Mouse (Mus musculus): Measurements from ENCODE around the gene Fads6. TPM values are rescaled to one million over a fixed set of nuclear protein-coding genes. Genes with fewer than 3 reads are reported as not detected.
A peak's percentile ranks its signal among the peaks of the same experiment; 100 is the strongest.

The Fads6 gene
- 0.49 and 0.55 TPM in 2 replicates for polyA plus RNA-seq (2015; fragmentation: Nextera tagmentation; extraction: Ambion mirVana)

DNA sequence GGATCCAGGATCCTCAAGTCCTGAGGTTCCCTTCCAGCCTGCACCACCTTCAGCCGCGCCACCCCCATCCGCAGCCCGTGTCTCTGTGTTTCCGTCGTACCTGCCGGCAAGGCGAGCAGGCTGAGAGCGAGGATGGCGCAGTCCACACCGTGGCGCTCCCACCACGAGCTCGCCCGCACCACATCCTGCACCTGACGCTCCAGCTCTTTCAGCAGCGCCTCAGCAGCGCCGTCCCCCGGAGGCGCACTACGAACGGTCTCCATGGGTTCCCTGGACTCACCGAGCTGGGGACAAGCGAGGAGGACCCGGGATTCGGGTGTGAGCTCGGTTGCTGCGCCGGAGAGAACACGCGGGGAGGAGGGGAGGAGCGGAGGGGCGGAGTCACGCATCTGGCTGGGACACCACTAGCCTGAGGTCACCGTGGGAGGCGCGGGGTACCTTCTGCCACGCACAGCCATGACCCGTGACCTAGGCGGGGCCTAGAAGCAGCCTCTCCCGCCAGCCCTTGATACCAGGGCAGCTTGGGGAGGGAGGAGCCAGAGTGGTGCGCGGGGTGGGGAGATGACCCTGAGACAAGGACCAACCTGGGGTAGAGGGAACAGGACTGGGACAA is at the start of gene Fads6:
Gene Fads6 (minus strand): TSS at position 450 of the 613 bp plus-strand sequence.
- H3K36me3 ChIP-seq: no peaks in the 10 kb centered on the region
- peak; percentile 81 for ATAC-seq (replicated peaks; ENCODE audit: low FRiP score)
- peak within 1 kb of the TSS; percentile 0 for H3K9ac ChIP-seq
- no peak within 1 kb of the TSS for H3K27ac ChIP-seq
- H3K4me3 ChIP-seq (replicated peaks): peak within 1 kb of the TSS; percentile 40
- peaks cover 13% of the 10 kb centered on the region for H3K4me1 ChIP-seq
- peaks cover 45% of the 10 kb centered on the region for H3K27me3 ChIP-seq
- under 1% methylated on average over 44 of the region's 44 CpGs for WGBS
- H3K4me2 ChIP-seq: peak within 1 kb of the TSS; percentile 68
- no peaks in the 10 kb centered on the region for H3K9me3 ChIP-seq (replicated peaks)

DNA sequence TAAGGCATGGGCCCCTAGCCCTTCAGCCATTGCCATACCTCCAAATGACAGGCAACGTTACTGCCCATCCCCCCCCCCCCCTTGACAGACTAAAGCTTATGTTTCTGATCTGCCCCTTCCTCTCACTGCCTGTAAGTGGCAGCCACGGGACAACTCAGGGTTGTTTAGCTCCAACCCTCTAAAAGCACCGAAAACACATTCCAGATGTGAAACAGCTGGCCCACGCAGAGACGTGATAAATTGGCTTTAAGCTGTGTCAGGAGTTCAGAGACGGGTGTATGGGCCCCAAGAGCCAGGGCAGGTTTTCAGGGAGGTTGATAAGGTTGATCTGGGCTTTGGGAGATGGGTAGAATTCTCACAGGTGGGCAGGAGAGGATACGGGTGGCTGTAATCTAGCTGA is 48.1 kb upstream of the Fads6 start:
- WGBS: 18% methylated on average over 7 of the region's 7 CpGs
- no peak overlapping the region for H3K9ac ChIP-seq
- H3K9me3 ChIP-seq (replicated peaks): no peaks in the 10 kb centered on the region
- no peak for ATAC-seq (replicated peaks; ENCODE audit: low FRiP score)
- H3K27me3 ChIP-seq: peaks cover 50% of the 10 kb centered on the region
- H3K4me2 ChIP-seq: no peak overlapping the region
- H3K4me1 ChIP-seq: peaks cover 18% of the 10 kb centered on the region
- H3K36me3 ChIP-seq: no peaks in the 10 kb centered on the region
- H3K4me3 ChIP-seq (replicated peaks): no peak overlapping the region
- H3K27ac ChIP-seq: no peak overlapping the region

DNA sequence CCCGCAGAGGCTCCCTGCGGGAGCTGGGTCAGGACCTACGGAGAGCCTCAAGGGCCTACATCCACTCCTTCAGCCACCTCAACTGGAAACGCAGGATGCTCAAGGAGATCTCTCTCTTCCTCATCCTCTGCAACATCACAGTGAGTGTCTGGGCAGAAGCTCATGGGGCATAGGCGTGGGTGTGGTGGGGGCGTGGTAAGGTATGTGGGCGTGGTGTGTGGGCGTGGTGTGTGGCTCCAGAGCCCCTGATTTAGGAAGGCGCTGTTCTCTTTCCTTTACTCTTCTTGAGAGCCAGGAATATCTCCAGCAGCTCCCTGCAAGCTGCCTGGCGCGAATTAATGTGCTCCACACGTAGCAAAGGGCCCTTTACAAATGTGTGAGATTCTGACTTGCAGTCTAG is 47.5 kb upstream of the Fads6 start:
- H3K27ac ChIP-seq: no peak overlapping the region
- peaks cover 18% of the 10 kb centered on the region for H3K4me1 ChIP-seq
- WGBS: 10% methylated on average over 12 of the region's 12 CpGs
- H3K9ac ChIP-seq: no peak overlapping the region
- no peaks in the 10 kb centered on the region for H3K36me3 ChIP-seq
- H3K9me3 ChIP-seq (replicated peaks): no peaks in the 10 kb centered on the region
- H3K4me3 ChIP-seq (replicated peaks): no peak overlapping the region
- ATAC-seq (replicated peaks; ENCODE audit: low FRiP score): no peak
- H3K4me2 ChIP-seq: no peak overlapping the region
- peaks cover 54% of the 10 kb centered on the region for H3K27me3 ChIP-seq

DNA sequence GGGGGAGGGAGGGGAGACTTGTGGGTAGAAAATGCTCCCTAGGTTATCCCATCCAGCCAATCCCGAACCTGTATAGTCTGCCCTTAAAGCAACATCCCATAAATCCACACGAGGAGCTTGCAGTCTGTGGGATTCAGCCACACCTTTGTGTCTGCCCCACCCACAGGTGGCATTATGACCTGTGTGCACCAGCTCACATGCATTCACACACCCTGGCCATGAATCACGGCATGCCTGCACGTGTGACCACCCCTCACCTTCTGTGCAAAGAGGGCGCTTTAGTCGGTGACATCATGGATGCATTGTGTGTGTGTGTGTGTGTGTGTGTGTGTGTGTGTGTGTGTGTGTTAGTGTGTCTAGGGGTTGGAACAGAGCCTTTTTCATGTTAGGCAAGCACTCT is 44.4 kb upstream of the Fads6 start:
- no peak overlapping the region for H3K27ac ChIP-seq
- no peaks in the 10 kb centered on the region for H3K9me3 ChIP-seq (replicated peaks)
- no peak overlapping the region for H3K9ac ChIP-seq
- WGBS: 68% methylated on average over 6 of the region's 6 CpGs
- H3K27me3 ChIP-seq: peaks cover 52% of the 10 kb centered on the region
- no peak overlapping the region for H3K4me2 ChIP-seq
- no peak for ATAC-seq (replicated peaks; ENCODE audit: low FRiP score)
- no peak overlapping the region for H3K4me3 ChIP-seq (replicated peaks)
- H3K4me1 ChIP-seq: peaks cover 11% of the 10 kb centered on the region
- H3K36me3 ChIP-seq: no peaks in the 10 kb centered on the region

DNA sequence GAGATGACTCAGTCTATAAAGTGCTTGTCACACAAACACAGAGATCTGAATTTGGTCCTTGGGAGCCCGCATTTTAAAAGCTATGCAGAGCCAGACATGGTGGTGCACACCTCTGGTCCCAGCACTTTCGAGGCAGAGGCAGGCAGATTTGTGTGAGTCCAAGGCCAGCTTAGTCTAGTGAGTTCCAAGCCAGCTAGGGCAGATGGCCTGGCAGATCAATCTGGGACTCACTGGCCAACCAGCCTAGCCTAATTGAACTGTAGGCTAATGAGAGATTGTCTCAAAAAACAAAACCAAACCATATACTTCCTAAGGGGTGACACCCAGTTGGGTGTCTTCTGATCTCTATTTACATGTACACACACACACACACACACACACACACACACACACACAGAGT is 43.8 kb upstream of the Fads6 start:
- Histone ChIP-seq H3K4me3 (replicated peaks) (no peak overlapping the region), H3K36me3 (no peaks in the 10 kb centered on the region), H3K4me1 (peaks cover 11% of the 10 kb centered on the region), H3K27me3 (peaks cover 52% of the 10 kb centered on the region), H3K9me3 (replicated peaks) (no peaks in the 10 kb centered on the region), H3K4me2 (no peak overlapping the region), H3K27ac (no peak overlapping the region), H3K9ac (no peak overlapping the region)
- 75% methylated on average over 2 of the region's 2 CpGs for WGBS
- ATAC-seq (replicated peaks; ENCODE audit: low FRiP score): no peak

DNA sequence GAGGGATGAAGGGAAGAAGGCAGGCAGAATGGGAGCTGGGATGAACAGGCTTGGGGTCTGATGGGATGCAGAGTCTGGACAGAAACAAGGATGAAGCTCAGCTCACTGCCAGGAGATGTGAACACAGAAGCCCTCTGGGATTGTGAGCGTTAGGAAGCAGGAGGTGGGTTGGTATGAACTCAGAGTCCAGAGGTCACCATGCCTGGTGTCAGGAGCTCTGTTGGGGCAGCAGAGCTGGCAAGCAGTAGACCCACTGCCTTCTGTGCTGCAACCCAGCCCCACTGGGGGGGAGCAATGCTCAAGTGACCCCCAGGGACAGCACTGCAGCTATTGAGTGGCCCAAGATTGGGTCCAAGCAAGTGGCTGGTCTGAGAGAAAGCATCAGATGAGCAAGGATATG is 40.4 kb upstream of the Fads6 start:
- Histone ChIP-seq H3K9me3 (replicated peaks) (no peaks in the 10 kb centered on the region), H3K4me3 (replicated peaks) (no peak overlapping the region), H3K4me1 (peaks cover 5% of the 10 kb centered on the region), H3K9ac (no peak overlapping the region), H3K36me3 (no peaks in the 10 kb centered on the region), H3K27ac (no peak overlapping the region), H3K27me3 (peaks cover 63% of the 10 kb centered on the region), H3K4me2 (no peak overlapping the region)
- 75% methylated on average over 1 of the region's 1 CpGs for WGBS
- no peak for ATAC-seq (replicated peaks; ENCODE audit: low FRiP score)

DNA sequence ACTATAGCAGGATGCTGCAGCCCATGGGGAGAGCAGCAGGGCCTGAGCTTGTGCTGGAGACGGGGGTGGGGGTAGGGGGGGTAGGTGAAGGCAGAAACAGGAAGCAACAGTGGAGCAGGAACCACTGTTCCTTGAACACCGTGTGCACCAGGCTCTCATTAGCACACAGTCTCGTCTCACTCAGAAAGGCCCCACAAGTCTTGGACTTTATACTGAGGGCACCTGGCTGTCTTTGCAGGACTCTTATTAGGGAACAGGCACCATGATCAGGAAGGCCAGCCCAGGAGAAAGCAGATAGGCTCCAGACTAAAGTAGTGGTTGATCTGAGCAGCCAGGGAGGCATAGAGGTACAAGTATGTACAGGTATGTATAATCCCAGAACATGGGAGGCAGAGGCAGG is 39.9 kb upstream of the Fads6 start:
- 48% methylated on average over 3 of the region's 3 CpGs for WGBS
- Histone ChIP-seq H3K4me2 (no peak overlapping the region), H3K9me3 (replicated peaks) (no peaks in the 10 kb centered on the region), H3K4me3 (replicated peaks) (no peak overlapping the region), H3K4me1 (peaks cover 5% of the 10 kb centered on the region), H3K27me3 (peaks cover 68% of the 10 kb centered on the region), H3K36me3 (no peaks in the 10 kb centered on the region), H3K27ac (no peak overlapping the region), H3K9ac (no peak overlapping the region)
- ATAC-seq (replicated peaks; ENCODE audit: low FRiP score): no peak

DNA sequence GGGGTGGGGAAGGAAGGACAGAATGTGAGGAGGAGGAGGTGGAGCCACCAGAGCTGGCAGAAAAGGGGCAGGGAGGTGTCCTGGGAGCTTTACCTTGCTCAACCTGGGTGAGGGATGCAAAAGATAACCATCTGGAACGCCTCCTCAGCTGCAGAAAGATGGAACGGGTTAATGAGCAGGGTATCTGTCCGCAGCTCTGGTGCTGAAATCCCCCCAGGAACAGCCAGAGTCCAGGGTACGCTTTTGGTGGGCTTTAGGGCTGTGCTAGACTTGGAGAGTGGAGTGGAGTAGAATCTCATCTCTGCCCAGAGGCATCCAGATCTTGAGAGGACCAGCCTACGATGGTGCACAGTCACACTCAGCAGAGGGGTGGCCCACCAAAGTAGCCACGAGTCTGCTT is 38.7 kb upstream of the Fads6 start:
- no peak overlapping the region for H3K4me2 ChIP-seq
- H3K27ac ChIP-seq: no peak overlapping the region
- no peaks in the 10 kb centered on the region for H3K9me3 ChIP-seq (replicated peaks)
- peaks cover 80% of the 10 kb centered on the region for H3K27me3 ChIP-seq
- no peak for ATAC-seq (replicated peaks; ENCODE audit: low FRiP score)
- H3K4me1 ChIP-seq: peaks cover 5% of the 10 kb centered on the region
- no peak overlapping the region for H3K4me3 ChIP-seq (replicated peaks)
- no peak overlapping the region for H3K9ac ChIP-seq
- 15% methylated on average over 6 of the region's 6 CpGs for WGBS
- H3K36me3 ChIP-seq: no peaks in the 10 kb centered on the region

DNA sequence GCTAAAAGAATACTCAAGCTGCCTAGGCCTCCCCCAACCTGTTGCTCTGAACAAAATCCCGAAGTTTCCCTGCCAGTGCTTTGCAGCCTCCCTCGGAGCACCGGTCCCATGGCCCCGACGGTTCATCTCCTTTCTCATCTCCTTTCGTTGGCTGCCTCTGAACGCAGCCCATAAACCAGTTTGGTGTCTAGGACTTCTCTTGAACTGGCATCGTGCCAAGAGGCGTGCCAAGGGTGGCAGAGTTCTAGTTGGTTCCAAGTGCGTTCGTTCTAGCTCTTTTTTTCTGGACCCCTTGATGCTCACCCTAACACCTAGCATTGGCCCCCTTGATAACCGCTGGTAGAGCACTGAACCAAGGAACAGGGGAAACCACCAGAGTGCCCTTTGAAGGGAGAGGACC is 37.8 kb upstream of the Fads6 start:
- H3K4me1 ChIP-seq: peaks cover 5% of the 10 kb centered on the region
- H3K9ac ChIP-seq: no peak overlapping the region
- no peaks in the 10 kb centered on the region for H3K36me3 ChIP-seq
- no peak overlapping the region for H3K27ac ChIP-seq
- peaks cover 82% of the 10 kb centered on the region for H3K27me3 ChIP-seq
- 60% methylated on average over 12 of the region's 12 CpGs for WGBS
- no peak overlapping the region for H3K4me2 ChIP-seq
- no peak overlapping the region for H3K4me3 ChIP-seq (replicated peaks)
- no peak for ATAC-seq (replicated peaks; ENCODE audit: low FRiP score)
- no peaks in the 10 kb centered on the region for H3K9me3 ChIP-seq (replicated peaks)

DNA sequence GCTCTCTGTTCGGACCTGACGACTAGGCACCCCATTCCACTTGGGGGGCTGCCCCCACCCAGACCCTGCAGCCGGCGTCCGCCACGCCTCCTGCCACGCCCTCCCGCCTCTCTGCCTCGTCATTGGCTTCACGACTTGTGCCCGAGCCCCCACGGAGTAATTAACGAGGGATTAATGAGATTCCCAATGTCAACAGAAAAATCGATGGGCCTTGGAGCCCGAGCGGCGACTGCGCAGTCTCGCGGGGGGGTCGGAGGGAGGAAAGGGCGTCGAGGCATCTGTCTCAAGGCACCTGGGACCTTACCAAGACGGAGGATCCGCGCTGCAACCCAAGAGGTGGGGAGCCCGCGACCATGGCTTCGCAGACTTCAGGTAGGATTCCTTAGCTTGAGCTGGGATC is 37.1 kb upstream of the Fads6 start, which contains the start of gene Otop3:
Gene Otop3 (plus strand): TSS at position 201 of the 400 bp plus-strand sequence.
- Histone ChIP-seq H3K27ac (no peak within 1 kb of the TSS), H3K9me3 (replicated peaks) (no peaks in the 10 kb centered on the region), H3K36me3 (no peaks in the 10 kb centered on the region), H3K4me2 (peak within 1 kb of the TSS; percentile 43), H3K4me1 (peaks cover 5% of the 10 kb centered on the region), H3K9ac (no peak within 1 kb of the TSS), H3K27me3 (peaks cover 81% of the 10 kb centered on the region), H3K4me3 (replicated peaks) (peak within 1 kb of the TSS; percentile 12; the same call in 1 of the 2 replicates)
- WGBS: 7% methylated on average over 29 of the region's 29 CpGs
- no peak for ATAC-seq (replicated peaks; ENCODE audit: low FRiP score)

DNA sequence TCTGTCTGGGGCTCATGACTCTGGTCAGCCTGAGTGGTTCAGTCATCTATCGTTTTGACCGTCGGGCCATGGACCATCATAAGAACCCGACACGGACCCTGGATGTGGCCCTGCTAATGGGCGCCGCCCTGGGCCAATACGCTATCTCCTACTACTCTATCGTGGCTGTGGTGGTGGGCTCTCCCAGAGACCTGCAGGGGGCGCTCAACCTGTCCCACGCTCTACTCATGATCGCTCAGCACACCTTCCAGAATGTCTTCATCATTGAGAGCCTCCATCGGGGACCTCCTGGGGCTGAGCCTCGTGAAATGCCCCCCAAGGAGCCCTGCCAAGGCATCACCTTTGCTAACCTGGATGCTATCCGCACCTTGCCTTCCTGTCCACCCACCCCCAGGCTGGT is 31.9 kb upstream of the Fads6 start:
- H3K9me3 ChIP-seq (replicated peaks): no peaks in the 10 kb centered on the region
- no peak for ATAC-seq (replicated peaks; ENCODE audit: low FRiP score)
- H3K27me3 ChIP-seq: peaks cover 82% of the 10 kb centered on the region

DNA sequence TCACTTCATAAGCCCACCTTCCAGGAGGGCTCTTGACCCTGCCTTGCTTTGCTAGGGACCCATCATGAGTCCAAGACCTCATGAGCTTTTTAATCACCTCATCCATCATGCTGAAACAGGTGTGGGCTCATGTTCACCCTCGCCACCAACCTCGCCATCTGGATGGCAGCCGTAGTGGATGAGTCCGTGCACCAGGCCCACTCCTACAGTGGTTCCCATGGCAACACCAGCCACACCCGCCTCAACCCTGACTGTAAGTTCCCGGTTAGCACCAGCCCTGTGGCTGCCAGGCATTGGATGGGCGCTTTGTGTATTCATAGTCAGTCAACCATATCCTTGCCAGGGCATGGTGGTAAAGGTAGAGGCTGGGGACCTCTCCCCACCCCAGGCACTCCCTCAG is 29.3 kb upstream of the Fads6 start:
- Histone ChIP-seq H3K4me2 (no peak overlapping the region), H3K27ac (no peak overlapping the region), H3K27me3 (peaks cover 82% of the 10 kb centered on the region), H3K9ac (no peak overlapping the region), H3K9me3 (replicated peaks) (no peaks in the 10 kb centered on the region), H3K4me1 (peaks cover 8% of the 10 kb centered on the region), H3K36me3 (no peaks in the 10 kb centered on the region), H3K4me3 (replicated peaks) (no peak overlapping the region)
- WGBS: 60% methylated on average over 7 of the region's 7 CpGs
- no peak for ATAC-seq (replicated peaks; ENCODE audit: low FRiP score)

More for the DNA sequence above, 31.9 kb upstream of the Fads6 start:
- Histone ChIP-seq H3K27ac (no peak overlapping the region), H3K4me3 (replicated peaks) (no peak overlapping the region), H3K4me2 (no peak overlapping the region), H3K36me3 (no peaks in the 10 kb centered on the region), H3K4me1 (peaks cover under 1% of the 10 kb centered on the region), H3K9ac (no peak overlapping the region)
- WGBS: 76% methylated on average over 15 of the region's 15 CpGs

DNA sequence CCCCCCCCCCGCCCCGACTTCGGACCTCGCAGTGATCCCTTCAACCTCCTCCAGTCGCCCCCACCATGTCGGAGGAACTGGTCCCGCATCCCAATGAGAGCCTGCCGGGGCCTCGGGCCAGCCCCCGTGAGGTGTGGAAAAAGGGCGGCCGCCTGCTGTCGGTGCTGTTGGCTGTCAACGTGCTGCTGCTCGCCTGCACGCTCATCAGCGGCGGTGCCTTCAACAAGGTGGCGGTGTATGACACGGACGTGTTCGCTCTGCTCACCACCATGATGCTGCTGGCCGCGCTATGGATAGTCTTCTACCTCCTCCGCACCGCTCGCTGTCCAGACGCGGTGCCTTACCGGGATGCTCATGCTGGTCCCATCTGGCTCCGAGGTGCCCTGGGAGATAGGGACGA is 25.9 kb upstream of the Fads6 start:
- 0 out of 2 replicates have a peak overlapping the region, but pooled peaks have one; percentile 0 for H3K4me3 ChIP-seq (replicated peaks)
- H3K9ac ChIP-seq: no peak overlapping the region
- ATAC-seq (replicated peaks; ENCODE audit: low FRiP score): no peak
- H3K4me1 ChIP-seq: peaks cover 24% of the 10 kb centered on the region
- 9% methylated on average over 32 of the region's 32 CpGs for whole genome bisulfite sequencing
- no peaks in the 10 kb centered on the region for H3K36me3 ChIP-seq
- H3K9me3 ChIP-seq (replicated peaks): no peaks in the 10 kb centered on the region
- H3K27me3 ChIP-seq: peaks cover 85% of the 10 kb centered on the region
- H3K4me2 ChIP-seq: no peak overlapping the region
- no peak overlapping the region for H3K27ac ChIP-seq
